Mouse (Mus musculus): ENCODE measurements around the gene Ccdc170. TPM values are rescaled to one million over a fixed set of nuclear protein-coding genes. Genes with fewer than 3 reads are reported as not detected.

The Ccdc170 gene
- polyA plus RNA-seq, 1 experiment = 2.5 TPM

DNA sequence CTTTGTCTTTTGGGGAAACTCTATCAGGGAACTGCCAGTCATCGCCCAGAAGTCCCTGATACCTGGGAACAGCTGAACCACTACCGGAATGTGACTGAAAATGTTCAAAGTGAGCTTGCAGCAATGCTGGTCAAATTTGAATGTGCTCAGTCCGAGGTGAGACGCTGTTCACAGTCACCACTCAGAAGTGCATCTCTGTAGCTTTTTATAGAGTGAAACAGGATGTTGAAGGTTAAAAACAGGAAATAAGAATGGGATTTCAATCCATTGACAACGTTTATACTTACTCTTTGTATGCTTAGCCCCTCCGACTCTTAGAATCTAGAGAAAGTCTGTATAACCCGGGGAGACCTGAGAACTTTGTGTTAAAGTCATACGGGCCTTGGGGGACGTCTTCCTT, 30.4 kb downstream of the Ccdc170 start:
- Histone ChIP-seq H3K4me1 (ENCODE audit: control insufficient read depth, insufficient read depth, low read length) (no peaks in the 10 kb centered on the region), H3K4me3 (replicated peaks; ENCODE audit: extremely low read depth, low read depth, low read length) (no peak overlapping the region)
- 53% methylated on average over 9 of the region's 9 CpGs for WGBS
- TF ChIP-seq CTCF (IDR thresholded peaks at IDR 0.05; ENCODE audit: insufficient read depth, low read length) (no peak), POLR2A (IDR thresholded peaks at IDR 0.05; ENCODE audit: borderline replicate concordance, extremely low read depth, low read depth, low read length) (no peak)
- no peak for DNase-seq

- DNase-seq = no peak
- Histone ChIP-seq H3K4me1 (ENCODE audit: control insufficient read depth, insufficient read depth, low read length) (no peaks in the 10 kb centered on the region), H3K4me3 (replicated peaks; ENCODE audit: extremely low read depth, low read depth, low read length) (no peak overlapping the region)
- TF ChIP-seq POLR2A (IDR thresholded peaks at IDR 0.05; ENCODE audit: borderline replicate concordance, extremely low read depth, low read depth, low read length) = no peak
- no peak for TF ChIP-seq CTCF (IDR thresholded peaks at IDR 0.05; ENCODE audit: insufficient read depth, low read length)
- 76% methylated on average over 2 of the region's 2 CpGs for WGBS
Observed at GRCm38 (mm10) chr10:4517614-4518013, 35.3 kb downstream of the Ccdc170 start.

DNA sequence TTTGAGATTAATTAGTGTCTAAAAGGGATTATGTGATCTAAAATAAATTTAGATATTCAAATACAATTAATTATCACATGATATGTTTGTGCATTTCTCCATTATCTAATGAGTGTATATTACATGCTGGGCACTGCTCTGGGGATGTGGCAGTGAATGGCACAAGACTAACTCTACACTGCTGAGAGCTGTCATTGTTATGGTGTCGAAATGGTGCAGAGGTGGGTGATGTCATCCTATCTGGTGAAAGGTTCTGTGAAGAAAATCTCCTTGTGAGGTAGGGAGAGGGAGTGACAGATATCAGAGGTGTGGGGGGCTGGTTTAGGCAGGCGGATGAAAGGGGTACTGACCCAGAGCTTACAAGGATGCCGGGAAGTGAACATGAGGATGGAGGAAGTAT, 37.3 kb downstream of the Ccdc170 start:
- no peak for DNase-seq
- Histone ChIP-seq H3K4me3 (replicated peaks; ENCODE audit: extremely low read depth, low read depth, low read length) (no peak overlapping the region), H3K4me1 (ENCODE audit: control insufficient read depth, insufficient read depth, low read length) (no peaks in the 10 kb centered on the region)
- TF ChIP-seq POLR2A (IDR thresholded peaks at IDR 0.05; ENCODE audit: borderline replicate concordance, extremely low read depth, low read depth, low read length) = no peak
- TF ChIP-seq CTCF (IDR thresholded peaks at IDR 0.05; ENCODE audit: insufficient read depth, low read length) = no peak
- 70% methylated on average over 3 of the region's 3 CpGs for WGBS

DNA sequence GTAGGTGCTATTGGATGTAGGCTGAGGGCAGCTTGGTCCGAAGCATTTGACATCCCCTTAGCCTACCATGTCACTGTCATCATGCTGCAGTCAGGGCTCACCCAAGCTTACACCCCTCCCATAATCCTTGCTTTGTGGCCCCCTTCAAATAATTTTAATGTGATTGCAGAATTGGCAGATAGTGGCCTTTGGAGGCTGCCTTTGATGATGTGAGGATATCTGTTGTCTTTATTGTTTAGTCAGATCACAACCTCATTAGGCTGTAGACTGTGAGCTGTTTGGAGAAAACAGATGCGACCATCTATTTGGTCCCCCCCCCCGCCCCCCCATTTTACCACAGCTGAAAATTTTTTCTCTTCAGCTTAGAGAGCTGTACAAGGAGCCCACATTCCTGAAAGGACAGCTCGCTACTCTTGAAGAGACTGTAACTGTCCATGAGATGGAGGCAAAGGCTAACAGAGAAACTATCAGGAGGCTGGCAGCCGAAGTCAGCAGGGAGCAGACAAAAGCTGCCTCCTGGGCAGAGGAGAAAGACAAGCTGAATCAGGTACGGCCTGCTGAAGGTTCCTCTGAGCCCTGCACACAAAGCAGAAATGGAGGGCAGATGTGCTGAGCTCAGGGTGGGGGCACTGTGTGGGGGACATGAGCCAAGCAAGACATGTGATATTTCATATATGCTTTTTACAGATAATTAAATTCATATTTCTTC, 38.2 kb downstream of the Ccdc170 start:
- H3K4me3 ChIP-seq (replicated peaks; ENCODE audit: extremely low read depth, low read depth, low read length) = no peak overlapping the region
- no peaks in the 10 kb centered on the region for H3K4me1 ChIP-seq (ENCODE audit: control insufficient read depth, insufficient read depth, low read length)
- TF ChIP-seq CTCF (IDR thresholded peaks at IDR 0.05; ENCODE audit: insufficient read depth, low read length) (no peak), POLR2A (IDR thresholded peaks at IDR 0.05; ENCODE audit: borderline replicate concordance, extremely low read depth, low read depth, low read length) (no peak)
- no peak for DNase-seq
- 48% methylated on average over 6 of the region's 6 CpGs for WGBS

- no peak overlapping the region for H3K4me3 ChIP-seq (replicated peaks; ENCODE audit: extremely low read depth, low read depth, low read length)
- H3K4me1 ChIP-seq (ENCODE audit: control insufficient read depth, insufficient read depth, low read length) = no peaks in the 10 kb centered on the region
- WGBS = 91% methylated on average over 3 of the region's 3 CpGs
- TF ChIP-seq POLR2A (IDR thresholded peaks at IDR 0.05; ENCODE audit: borderline replicate concordance, extremely low read depth, low read depth, low read length) (no peak), CTCF (IDR thresholded peaks at IDR 0.05; ENCODE audit: insufficient read depth, low read length) (no peak)
- DNase-seq = no peak
Observed at GRCm38 (mm10) chr10:4522116-4522515, 39.8 kb downstream of the Ccdc170 start.

- TF ChIP-seq POLR2A (IDR thresholded peaks at IDR 0.05; ENCODE audit: borderline replicate concordance, extremely low read depth, low read depth, low read length) (no peak), CTCF (IDR thresholded peaks at IDR 0.05; ENCODE audit: insufficient read depth, low read length) (no peak)
- 76% methylated on average over 4 of the region's 4 CpGs for WGBS
Observed at GRCm38 (mm10) chr10:4523078-4523477, 40.8 kb downstream of the Ccdc170 start.

DNA sequence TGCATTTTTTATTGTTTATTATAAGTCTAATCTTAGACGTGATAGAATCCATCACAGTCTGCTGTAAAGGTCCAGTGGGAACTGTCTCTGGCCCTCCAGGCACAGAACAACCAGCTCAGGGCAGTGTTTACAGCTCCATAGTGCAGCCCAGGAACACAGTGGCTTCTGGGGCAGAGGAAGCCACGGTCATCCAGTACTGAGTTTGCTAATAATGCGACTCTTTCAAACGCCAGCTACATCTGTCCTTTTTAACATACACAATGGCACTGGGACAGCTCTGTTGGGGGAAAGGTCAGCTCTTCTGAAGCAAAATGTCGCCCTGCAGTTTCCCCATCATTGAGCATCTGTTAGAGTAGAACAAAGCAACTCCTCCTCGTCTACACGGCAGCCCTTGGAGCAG, 45.7 kb downstream of the Ccdc170 start:
- Histone ChIP-seq H3K4me1 (ENCODE audit: control insufficient read depth, insufficient read depth, low read length) (no peaks in the 10 kb centered on the region), H3K4me3 (replicated peaks; ENCODE audit: extremely low read depth, low read depth, low read length) (no peak overlapping the region)
- WGBS = 60% methylated on average over 7 of the region's 7 CpGs
- DNase-seq = no peak
- TF ChIP-seq POLR2A (IDR thresholded peaks at IDR 0.05; ENCODE audit: borderline replicate concordance, extremely low read depth, low read depth, low read length) (no peak), CTCF (IDR thresholded peaks at IDR 0.05; ENCODE audit: insufficient read depth, low read length) (no peak)

More at GRCm38 (mm10) chr10:4523078-4523477, 40.8 kb downstream of the Ccdc170 start:
- no peaks in the 10 kb centered on the region for H3K4me1 ChIP-seq (ENCODE audit: control insufficient read depth, insufficient read depth, low read length)
- DNase-seq = no peak
- H3K4me3 ChIP-seq (replicated peaks; ENCODE audit: extremely low read depth, low read depth, low read length) = no peak overlapping the region

DNA sequence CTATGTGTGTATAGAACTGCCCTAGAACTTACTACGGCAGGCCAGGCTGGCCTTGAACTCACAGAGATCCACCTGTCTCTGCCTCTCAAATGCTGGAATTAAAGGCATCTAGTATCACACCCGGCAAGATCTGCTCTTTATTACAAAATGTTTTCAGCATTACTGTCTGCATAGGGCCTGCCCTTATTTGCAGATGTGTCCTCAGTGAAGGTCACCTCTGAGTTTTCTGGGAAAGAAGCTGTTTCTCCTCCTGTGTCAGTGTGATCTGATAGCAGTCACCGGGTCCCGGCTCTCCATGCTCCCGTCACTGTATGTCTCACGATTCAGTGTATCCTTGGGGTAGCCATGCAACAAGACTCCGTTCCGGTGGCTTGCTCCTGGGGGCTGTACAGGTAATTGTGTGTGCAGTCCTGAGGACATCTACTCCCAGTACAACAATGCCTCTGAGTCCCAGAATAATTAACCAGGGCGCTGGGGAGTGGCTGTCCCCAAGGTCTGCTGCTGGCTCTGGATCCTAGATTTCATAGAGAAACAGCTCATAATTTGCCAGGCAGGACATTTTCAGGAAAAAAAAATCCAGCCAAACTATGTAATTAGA, 48.4 kb downstream of the Ccdc170 start:
- no peak overlapping the region for H3K4me3 ChIP-seq (replicated peaks; ENCODE audit: extremely low read depth, low read depth, low read length)
- TF ChIP-seq POLR2A (IDR thresholded peaks at IDR 0.05; ENCODE audit: borderline replicate concordance, extremely low read depth, low read depth, low read length) (no peak), CTCF (IDR thresholded peaks at IDR 0.05; ENCODE audit: insufficient read depth, low read length) (no peak)
- no peak for DNase-seq
- whole genome bisulfite sequencing = 91% methylated on average over 9 of the region's 9 CpGs
- H3K4me1 ChIP-seq (ENCODE audit: control insufficient read depth, insufficient read depth, low read length) = no peaks in the 10 kb centered on the region

DNA sequence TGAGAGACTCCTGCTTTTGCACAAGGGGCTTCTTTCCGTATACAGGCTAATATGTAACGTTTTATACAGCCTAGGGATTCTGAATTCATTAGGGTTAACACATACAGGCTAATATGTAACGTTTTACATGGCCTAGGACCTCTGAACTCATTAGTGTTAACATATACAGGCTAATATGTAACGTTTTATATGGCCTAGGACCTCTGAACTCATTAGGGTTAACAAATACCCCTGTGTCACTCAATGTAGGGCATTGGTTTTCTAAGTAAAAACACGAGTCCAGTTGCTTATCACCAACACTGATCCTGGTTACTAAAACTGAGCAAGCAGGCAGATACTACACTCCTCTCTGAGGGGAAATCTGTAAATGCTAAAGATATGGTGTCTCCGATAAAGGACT, 49.6 kb downstream of the Ccdc170 start:
- no peaks in the 10 kb centered on the region for H3K4me1 ChIP-seq (ENCODE audit: control insufficient read depth, insufficient read depth, low read length)
- DNase-seq = no peak
- H3K4me3 ChIP-seq (replicated peaks; ENCODE audit: extremely low read depth, low read depth, low read length) = no peak overlapping the region
- TF ChIP-seq POLR2A (IDR thresholded peaks at IDR 0.05; ENCODE audit: borderline replicate concordance, extremely low read depth, low read depth, low read length) = no peak
- no peak for TF ChIP-seq CTCF (IDR thresholded peaks at IDR 0.05; ENCODE audit: insufficient read depth, low read length)
- 65% methylated on average over 6 of the region's 6 CpGs for WGBS

DNA sequence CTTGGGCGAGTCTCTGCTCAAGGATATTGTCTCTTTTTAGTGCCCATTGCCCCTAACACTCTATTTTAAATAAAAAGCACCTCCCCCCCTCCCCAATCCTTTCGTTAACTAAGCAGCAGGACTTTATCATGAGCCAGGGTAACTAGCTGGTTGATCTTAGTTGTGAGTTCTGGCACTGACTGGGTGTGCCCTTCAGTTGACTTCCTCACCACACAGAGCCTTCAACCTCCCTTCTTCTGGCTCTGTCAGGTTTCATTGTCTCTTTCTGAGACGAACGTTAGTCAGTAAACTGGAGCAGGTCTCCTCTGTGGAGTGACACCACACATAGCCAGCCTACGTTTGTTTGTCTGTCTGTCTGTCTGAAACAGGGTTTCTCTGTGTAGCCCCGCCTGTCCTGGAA, 50.4 kb downstream of the Ccdc170 start:
- Histone ChIP-seq H3K4me3 (replicated peaks; ENCODE audit: extremely low read depth, low read depth, low read length) (no peak overlapping the region), H3K4me1 (ENCODE audit: control insufficient read depth, insufficient read depth, low read length) (no peaks in the 10 kb centered on the region)
- TF ChIP-seq POLR2A (IDR thresholded peaks at IDR 0.05; ENCODE audit: borderline replicate concordance, extremely low read depth, low read depth, low read length) = no peak
- TF ChIP-seq CTCF (IDR thresholded peaks at IDR 0.05; ENCODE audit: insufficient read depth, low read length) = no peak
- WGBS = 57% methylated on average over 6 of the region's 6 CpGs
- no peak for DNase-seq

Measured in lung, adult 2 months (tissue).